Mouse (Mus musculus): ENCODE results near the gene Gm20937. TPM values are rescaled to one million over a fixed set of nuclear protein-coding genes. Genes with fewer than 3 reads are reported as not detected.
"Not testable (repeated sequence)": the region's sequence is repeated elsewhere in the genome, so short reads cannot be mapped to it uniquely, and the experiment has no call there.

Gm20937 gene
- not detected in 2 replicates for polyA plus RNA-seq (2015; fragmentation: Nextera tagmentation; extraction: Ambion mirVana)

- H3K4me1 ChIP-seq; H3K4me3 ChIP-seq (replicated peaks); H3K27me3 ChIP-seq (replicated peaks); H3K4me2 ChIP-seq; H3K9me3 ChIP-seq; ATAC-seq (ENCODE audit: insufficient read depth, low FRiP score, low read depth); H3K27ac ChIP-seq; H3K9ac ChIP-seq; H3K36me3 ChIP-seq: not testable (repeated sequence)
- WGBS = no CpG with 5 or more reads among the region's 6 CpGs
Observed at GRCm38 (mm10) chrY:68294798-68295197, at the start of gene Gm20937. Gm20937 (minus strand) TSS chrY:68294898.

Other genes starting within 250 kb of the Gm20937 start
- gene Gm20816, start 243.1 kb upstream of the Gm20937 start, polyA plus RNA-seq (2015; fragmentation: Nextera tagmentation; extraction: Ambion mirVana) = not detected in 2 replicates

Data from stomach, embryonic 15.5 days (tissue).